Mouse (Mus musculus) kidney, postnatal 36 days (tissue): Measurements from ENCODE around the gene Syn3.

Experiments used
- DNase-seq, 2 experiments: peaks; one replicate each; pipeline ENCODE4 v3.0.0; 2021 to 2022; ENCODE audit warnings: mixed read lengths in 2 of 2

The Syn3 gene

DNA sequence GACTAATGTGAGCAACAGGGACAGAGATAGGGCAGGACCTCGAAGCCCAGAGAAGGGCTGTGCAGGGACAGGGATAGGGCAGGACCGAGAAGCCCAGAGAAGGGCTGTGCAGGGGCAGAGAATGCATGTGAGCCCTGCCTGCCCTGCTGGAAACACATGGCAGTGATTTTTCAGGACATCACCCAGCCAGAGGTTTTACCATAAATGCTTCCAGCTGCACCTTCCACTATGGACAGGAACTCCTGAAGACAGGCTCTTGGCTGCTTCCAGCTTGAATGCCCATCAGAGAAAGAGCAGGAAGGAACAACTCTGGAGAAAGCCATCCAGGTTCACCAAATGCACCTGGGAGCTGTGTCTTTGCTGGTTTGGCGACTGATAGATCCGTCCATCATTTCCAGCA is 131.3 kb downstream of the Syn3 start:
- DNase-seq, result no peak

DNA sequence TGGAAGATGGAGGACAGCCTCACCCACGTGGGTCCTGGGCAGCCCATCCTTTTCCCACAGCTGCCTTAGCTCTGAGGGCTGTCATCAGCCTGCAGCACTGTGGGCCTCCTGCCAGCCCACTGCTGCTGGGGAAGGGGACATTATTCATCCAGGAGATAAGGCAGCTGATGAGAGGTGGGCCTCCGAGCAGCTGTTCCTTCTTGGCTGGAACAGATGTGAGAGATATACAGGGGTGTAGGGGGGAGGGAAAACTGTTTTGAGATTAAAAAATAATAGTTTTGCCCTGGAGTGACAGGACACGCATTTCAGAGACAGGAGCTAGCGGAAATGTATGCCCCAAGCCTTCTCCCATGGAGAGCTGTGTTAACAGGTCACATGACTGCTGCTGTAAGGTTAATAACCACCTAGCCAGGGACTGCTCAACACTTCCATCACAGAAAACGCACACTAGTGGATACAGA is 133.0 kb downstream of the Syn3 start:
- peak; percentile 61 to 71 for DNase-seq

DNA sequence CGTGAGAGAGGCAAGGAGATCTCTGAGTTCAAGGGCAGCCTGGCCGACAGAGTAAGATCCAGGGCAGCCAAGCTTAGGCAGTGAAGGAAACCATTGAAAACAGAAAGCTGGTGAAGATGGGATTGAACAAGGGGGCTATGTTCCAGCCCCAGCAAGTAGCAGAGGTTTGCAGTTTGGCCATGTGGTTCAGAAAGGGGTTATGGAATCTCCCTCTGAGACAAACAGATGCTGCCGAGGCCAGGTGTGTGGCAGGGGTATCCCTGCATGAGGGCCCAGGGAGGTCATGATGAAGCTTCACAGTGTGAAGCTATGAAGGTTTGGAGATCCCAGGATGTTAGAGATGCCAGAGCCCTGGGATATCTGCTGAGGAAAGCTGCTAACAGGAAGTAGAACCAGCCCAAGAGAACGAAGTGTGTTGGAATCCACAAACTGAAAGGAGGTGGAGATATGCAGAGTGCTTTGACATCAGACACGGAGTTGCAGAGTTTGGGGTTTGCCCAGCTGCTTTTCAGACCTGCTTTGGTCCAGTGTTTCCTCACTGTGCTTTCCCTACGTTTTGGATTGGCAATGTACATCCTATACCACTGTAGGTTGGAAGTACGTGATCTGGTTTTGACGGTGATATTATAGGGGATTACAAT is 134.9 kb downstream of the Syn3 start:
- DNase-seq, result no peak

DNA sequence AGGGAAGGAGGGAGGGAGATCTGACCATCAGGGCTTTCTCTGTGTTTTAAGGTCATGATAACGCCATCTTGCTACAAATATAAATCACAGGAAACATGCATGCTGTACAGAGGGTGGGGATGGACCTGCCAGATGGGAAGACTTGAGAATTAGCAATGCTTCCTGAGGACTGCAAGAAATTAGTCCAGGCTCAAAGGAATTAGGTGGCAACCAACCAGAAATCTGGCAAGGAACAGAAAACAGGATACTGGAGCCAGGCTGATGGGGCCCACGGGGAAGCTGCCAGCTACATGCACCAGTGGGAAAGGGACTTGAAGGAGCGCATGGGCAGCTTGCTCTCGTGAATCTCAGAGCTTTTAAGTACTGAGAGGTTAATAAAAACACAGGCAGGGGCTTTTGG is 139.0 kb downstream of the Syn3 start:
- DNase-seq, result peak in 1 of 2 experiments; percentile 8

DNA sequence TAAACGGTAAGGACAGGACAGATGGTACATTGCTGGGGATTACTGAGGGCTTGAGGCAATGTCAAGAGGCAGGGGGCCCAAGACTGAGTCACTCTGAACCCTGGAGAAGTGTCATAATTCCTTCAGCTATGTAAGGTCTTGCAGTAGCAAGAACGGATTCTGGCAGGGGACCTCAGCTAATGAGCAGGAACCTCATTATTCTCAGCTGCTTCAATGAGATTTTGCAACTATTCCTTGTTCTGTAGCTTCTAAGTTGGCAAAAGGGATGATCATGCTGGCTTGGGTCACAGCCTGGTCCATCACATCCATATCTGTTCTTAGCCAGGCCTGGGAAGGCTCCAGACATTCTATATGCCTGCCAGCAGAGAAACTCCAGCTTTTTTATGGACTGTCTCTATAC is 139.5 kb downstream of the Syn3 start:
- no peak for DNase-seq

DNA sequence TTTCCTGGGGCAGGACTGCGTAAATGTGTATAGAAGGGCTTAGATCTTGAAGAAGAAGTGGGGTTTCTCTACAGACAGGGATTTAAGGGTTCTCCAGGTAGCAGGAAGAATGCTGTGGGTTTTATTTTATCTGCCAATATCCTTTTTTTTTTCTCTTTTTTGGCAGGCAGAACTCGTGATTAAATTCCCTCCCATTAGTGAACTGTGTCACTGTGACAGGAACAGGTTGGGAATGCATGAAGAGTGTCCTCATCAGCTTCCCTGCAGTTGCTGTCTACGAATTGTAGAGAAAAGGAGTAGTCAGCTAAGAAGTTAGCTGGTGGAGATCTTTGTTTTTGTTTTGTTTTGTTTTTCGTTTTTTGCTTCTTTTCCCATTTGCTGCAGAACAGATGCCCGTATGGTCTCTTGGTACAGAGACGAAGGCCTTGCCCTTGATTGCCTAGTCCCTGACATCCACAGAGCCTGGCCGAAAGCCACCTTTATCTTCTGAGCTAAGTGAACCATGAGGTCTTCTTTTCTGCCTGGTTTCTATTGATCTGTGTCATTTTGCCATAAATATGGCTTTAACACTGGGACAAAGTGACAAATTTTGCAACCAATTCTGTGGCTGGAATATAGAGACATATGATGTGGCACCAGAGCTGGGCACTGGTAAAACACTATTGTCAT is 140.3 kb downstream of the Syn3 start:
- no peak for DNase-seq

DNA sequence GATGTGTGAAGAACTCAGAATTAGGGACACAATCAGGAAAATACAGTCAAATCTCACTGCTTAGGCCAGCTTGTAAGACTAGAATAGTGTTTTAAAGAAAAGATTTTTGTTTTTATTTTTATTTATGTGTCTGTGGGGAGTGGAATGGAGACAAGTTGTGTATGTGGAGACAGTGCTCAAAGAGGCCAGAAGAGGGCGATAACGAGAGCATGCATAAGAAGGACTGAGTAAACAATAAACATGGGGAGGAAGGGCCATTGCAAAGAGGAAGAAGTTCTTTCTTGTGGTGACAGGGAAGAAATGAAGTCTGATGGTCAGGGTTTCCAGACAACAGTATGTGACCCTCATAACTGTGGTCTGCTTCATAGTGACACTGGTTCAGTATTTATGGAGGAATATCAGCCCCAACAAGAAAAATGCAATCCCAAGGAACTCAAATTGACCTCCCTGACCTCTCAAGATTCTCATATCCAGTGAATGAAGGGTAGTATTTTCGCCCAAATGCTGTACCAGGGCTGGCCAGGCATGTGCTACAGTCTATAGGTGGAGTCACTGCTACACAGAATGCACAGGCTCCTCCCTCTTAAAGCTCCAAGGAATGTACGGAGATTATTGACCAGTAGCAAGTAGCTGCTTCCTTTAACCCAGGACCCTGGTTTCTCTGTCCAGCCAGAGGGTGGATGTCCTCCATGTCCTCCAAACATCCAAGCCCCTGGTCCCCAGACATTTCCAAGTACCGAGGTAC is 141.7 kb downstream of the Syn3 start:
- peak; percentile 68 to 81 for DNase-seq

DNA sequence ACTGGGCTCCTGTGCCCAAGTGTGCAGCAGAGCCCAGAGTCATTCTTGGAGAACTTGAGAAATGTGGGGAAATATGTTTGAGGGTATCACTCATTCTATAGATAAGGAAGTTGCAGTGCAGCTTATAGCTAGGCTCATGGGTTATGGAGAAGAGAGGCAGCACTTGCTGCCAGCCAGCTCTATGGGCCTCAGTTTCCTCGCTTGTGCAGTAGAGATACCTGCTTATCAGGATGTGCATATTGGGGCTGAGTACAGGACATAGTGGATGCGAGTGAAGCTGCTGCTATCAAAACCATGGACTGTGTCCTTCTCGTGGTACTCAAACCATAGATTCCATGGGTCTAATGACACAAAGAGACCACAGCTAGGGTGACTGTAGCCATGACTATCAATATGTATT is 146.2 kb downstream of the Syn3 start:
- no peak for DNase-seq

DNA sequence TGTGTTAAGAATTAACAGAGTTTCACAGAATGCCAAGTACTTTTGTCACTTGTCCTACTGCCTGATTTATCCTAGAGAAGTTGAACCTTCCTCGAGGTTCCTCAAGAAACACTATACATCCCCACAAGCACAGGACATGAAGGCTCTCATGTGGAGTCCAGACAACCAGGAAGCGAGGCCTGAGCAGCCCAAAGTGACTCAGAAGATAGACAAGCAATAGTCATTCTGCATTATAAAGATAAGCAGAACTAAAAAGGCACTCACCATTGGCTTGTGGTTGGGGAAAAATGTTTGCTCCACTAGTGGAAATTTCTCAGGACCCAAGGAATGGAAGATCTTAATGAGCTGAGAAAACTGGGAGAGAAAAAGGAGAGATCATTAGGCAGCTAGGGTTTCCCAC is 147.4 kb downstream of the Syn3 start:
- DNase-seq, result peak in 1 of 2 experiments; percentile 9

DNA sequence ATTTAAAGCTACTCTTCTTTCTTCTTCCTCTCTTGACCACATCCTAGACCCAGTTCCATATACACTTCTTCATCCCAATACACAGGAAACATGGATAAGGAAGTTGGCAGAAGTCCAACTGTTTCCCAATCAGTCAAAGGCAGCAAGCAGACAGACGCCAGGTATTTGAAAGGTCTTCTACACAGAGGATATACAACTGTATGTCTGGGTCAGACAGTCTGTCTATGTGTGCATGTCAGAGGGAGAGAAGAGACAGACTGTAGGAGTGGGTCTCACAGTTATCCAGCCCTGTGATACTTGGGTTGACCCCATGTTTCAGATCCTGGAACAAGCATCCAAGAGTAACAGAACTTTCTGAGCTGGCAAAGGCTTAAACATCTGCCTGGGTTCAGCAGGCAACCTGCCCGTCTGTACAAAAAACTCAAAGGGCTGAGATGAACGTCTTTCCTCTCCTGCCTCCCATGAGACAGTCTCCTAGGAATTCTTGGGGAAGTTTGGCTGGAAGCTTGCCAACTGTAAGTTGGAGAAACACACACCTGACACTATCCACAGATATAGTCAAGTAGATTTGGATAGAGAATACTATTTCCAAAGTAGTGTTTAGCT is 152.4 kb downstream of the Syn3 start:
- DNase-seq, result peak in 1 of 2 experiments; percentile 16

DNA sequence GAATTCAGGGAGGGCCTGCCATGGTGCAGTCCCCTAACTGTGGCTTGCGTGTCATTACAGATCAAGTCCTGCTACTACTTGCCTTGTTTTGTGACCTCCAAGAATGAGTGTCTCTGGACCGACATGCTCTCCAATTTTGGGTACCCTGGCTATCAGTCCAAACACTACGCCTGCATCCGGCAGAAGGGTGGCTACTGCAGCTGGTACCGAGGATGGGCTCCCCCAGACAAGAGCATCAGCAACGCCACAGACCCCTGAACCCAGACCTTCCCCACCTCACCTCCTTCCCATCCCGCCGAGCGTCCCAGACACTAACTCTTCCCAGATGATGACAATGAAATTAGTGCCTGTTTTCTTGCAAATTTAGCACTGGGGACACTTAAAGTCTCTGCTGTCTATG is 153.1 kb downstream of the Syn3 start:
- DNase-seq, result peak in 1 of 2 experiments; percentile 6

DNA sequence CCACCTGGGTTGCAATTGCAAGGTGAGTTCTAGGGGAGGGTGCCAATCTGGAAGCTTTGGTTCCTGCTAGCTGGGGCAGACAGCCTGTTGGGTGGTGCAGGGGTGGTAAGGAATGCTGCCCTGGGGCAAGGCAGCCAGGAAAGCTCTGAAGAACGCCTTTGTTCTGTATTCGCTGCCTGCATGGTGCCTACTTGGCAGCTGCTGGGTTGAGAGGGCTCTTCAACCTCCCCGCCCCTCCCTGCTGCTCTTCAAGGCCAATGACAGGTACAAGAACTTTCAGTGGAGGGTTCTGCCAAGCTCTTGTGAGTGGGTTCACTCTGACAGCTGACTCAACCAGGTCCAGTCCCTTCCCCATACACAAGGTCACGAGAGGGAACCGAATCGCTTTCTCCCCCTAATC is 154.0 kb downstream of the Syn3 start:
- peak in 1 of 2 experiments; percentile 51 for DNase-seq

DNA sequence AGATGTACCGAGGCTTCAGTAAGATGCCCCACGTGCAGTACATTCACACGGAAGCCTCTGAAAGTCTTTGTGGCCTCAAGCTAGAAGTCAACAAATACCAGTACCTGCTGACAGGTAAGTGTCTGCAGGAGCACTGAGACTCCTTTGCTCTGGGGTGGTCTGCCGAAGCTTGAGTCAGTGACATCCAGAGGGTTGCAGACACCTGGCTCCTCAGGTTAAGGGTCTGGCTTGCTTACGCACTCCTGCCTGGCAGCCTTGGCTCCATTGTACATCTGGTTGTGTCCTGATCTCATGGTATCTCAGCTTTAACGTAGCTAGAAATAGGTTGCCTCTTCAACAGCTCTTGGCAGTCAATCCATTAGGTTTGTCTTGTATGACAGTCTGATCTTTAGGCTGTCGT is 154.8 kb downstream of the Syn3 start:
- DNase-seq, result peak in 1 of 2 experiments; percentile 3

DNA sequence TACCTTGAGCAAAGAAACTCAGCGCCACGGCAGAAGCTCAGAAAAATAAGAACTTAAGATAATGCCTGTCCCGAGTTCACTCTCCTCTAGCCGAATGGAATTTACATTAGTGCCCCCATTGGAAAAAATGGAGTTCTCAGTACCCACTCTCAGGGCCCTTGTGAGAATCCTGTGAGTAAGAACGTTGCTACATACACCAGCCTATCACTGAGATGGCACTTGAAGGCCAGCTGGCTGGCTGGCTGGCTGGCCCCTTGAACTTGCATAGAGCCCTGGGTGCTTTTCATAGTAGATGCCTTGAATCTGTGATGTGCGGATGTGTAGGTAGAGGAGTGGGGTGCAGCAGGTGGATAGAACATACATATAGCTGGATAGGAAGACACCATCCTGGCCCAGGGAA is 155.3 kb downstream of the Syn3 start:
- peak in 1 of 2 experiments; percentile 5 for DNase-seq

DNA sequence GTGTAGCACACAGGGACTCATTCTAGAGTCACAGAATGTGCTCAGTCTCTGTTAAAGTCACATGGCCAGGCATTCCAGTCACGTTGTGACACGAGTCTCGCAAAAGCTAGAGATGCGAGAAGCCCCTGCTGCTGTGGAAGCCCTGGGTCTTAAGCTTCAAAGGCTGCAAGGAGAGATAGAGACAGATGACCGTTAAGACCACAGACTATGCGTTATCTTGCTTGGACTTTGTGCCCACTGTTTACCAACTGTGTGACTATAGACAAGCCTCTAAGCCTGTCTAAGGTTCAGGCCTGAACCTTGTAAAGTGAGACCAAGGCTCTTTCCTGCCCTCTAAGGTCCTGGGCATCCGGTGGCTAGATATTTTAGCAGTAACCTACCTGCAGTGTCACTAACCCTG is 156.0 kb downstream of the Syn3 start:
- DNase-seq, result peak in 1 of 2 experiments; percentile 14

DNA sequence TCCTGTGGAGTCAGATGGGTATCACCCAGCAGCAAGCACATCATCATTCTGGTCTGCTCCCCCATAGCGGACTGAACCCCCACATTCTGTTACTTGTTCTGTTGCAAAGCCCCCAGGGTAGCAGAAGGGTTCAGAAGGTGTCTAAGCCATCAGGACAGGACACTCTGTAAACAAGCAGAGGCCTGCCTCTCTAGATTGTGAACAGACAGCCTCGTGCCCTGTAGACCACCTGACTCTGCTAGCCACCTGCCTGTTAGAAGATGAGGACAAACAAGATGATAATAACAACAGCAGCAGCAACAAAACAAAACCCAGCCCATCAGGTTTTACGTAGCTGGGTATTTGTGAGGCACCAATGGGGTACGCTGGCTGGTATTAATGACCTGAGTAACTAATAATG is 156.5 kb downstream of the Syn3 start:
- peak in 1 of 2 experiments; percentile 14 for DNase-seq

DNA sequence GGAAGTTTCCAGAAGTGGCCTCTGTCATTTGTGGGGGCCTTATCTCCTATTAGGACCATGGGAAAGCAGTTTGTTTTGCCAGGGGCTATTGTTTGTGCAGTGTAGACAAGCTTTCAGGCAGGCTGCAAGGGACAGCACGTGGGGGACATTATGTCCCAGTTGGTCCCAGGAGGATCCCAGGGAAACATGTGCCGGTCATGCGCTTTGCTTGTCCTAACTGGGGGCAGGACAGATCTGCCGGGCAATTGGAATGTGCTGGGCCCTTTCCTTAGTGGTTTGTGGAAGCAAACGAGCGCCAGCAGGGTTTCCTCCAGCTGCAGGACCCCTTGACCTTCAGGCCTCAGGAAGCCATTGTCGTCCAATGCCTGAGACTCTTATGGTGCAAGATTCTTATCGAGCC is 157.1 kb downstream of the Syn3 start:
- peak; percentile 77 to 91 for DNase-seq

DNA sequence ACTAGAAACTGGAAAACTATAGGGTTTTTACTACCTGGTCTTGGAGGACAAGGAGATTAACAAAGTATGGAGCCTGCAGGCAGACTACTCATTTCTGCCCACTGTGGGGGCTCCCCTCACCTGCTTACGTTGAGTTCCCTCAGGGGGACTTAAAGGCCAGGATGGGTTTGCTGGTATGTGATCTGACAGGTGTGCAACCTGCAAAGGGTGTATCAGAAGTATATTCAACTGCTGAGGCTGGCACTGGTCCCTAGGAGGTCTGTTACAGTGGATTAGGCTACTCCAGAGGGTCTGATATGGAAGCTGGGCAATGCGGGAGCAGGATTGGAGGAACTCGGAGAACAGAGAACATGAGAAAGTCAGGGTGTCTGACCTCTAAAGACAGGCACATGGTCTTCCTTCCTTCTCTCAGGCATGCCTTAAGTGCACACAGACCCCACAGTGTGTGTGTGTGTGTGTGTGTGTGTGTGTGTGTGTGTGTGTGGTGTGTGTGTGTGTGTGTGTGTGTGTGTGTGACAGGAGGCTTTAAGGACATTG is 157.6 kb downstream of the Syn3 start:
- DNase-seq, result peak in 1 of 2 experiments; percentile 29

DNA sequence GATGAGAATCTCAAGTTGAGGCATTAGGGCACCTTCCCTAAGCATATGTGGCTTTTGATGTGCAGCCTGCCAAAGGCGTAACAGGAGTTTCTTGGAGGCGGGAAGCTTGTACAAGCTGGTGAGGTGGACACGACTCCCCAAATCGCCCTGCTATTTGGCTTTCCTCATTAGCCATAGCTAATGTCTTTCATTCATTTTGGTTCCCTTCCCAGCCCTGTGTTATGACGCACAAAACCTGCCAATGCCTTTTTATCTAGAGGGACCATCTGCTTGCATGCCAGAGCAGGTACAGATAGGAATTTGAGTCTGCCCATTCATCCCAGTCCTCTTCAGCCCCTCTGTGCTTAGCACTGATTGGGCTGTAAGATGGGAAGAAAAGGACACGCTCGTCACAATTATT is 158.3 kb downstream of the Syn3 start:
- DNase-seq, result peak in 1 of 2 experiments; percentile 13

DNA sequence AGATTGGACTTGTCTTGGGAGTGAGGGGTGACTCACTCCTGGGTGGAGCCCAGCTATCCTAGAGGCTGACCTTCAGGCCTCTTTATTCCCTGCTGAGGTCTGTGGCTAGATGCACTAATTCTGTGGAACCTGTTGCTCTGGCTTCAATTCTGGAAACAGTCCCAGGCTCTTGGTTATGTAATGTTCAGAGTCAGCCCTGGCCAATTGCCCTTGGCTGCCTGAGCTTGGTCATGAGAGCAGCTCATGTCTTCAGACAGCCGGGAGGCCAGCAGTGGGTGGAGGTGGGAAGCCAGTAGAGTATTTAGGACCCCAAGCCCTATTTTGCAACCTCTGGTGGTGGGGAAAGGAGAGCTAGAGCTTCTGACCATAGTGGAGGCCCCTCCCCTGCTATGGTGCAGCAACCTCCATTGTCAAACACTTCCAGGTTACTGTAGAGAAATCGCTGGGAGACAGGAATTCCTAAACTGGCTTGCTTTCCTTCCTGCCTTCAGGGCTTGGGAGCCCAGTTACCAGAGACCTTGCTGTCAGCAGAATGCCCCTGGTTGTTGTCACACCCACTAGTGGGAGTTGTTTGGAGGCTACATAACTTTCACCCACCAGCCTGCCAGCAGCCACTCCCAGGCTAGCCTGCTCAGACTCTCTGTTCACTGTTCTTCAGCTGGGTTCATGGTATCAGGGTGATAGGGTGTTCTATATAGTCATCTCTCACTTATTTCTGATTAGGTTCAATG is 158.9 kb downstream of the Syn3 start:
- peak; percentile 92 to 98 for DNase-seq

DNA sequence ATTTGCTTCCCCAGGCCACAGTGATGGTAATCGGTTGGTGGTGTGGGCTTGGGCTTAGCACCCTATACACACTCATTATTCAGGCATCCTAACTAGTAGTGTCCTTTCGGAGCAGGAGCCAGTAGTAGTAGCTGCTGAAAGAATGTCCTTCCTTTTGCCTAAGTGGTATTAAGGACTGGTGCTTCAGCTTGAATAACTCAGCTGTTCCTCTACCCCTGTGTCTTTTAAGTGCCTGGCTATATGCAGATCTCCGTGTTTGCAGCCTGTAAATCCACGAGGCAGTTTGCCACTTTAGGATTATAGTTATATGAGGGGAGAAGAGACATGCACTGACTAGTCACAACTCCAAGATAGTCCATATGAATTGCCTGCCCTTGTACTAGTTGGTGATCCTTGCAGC is 159.6 kb downstream of the Syn3 start:
- no peak for DNase-seq

DNA sequence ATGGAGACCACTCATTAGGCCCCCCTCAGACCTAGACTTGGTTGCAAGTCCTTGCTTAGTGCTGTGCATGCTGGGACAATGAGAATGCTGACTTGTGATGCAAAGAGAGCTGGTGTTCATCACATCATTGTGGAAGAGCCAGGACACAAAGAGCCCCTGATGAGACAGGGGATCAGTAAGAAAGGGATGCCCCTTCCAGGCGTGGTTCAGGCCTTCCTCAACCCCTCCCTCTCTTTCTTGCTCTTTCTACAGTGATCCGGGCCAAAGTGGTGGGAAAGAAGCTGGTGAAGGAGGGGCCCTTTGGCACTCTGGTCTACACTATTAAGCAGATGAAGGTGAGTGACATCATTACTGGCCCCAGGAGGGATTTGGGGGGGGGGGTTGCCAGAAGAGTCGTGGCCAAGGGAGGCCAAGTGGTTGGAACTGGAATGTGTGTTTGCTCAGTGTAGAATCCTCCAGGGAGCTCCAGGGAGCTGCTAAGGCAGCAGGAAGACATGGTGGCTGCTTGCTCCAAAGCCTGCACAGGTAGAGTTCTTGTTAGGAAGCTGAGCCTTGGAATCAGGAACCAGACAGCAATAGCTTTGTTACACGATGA is 160.5 kb downstream of the Syn3 start:
- DNase-seq, result peak in 1 of 2 experiments; percentile 8
